Comparison of ENCODE assay signal across 12 mouse cellular contexts in the genomic region with DNA sequence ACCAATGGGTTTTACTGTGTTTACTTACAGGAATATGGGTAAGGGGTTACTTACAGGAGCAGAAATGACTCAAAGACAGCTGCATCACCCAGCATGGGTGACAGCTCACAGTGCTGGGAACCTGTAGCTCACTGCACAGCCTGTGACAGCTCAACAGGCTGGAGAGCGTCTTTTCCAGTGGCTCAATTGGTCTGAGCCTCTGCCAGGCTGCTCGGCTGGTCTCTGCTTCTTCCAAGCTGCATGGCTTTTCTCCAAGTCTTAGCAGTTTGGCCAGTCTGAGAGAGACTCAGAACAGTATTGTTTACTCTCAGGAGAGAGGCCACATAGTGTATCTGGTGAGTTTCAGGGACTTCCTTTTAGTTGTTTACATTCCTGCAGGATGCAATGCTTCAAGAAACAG.
DNase-seq lines count a peak whose midpoint lies in the region; ATAC-seq lines count a peak whose summit lies in the region.
"Had no signal": no experiment of that assay in that cellular context is flagged by ENCODE, and none has a peak within 500 bp of the region (broad histone marks: within the 10 kb centered on the region; RNA-seq: fewer than 3 reads in every experiment).

No protein-coding gene starts in this region.

- no peak overlapping the region for H3K4me2 ChIP-seq in heart, embryonic 12.5 days
- H3K4me2 ChIP-seq: liver, embryonic 12.5 days had no signal

- H3K27ac ChIP-seq in heart, embryonic 12.5 days (ENCODE audit: poor library complexity, severe bottlenecking), result no peak overlapping the region
- no peak overlapping the region for H3K27ac ChIP-seq in heart, embryonic 10.5 days
- H3K27ac ChIP-seq: liver, embryonic 12.5 days had no signal

- no peaks in the 10 kb centered on the region for H3K27me3 ChIP-seq in heart, embryonic 12.5 days (replicated peaks)
- no peaks in the 10 kb centered on the region for H3K27me3 ChIP-seq in heart, embryonic 10.5 days (ENCODE audit: insufficient read depth, poor library complexity, severe bottlenecking)
- H3K27me3 ChIP-seq: liver, embryonic 12.5 days had no signal

- H3K9ac ChIP-seq in heart, embryonic 12.5 days, result no peak overlapping the region
- H3K9ac ChIP-seq: liver, embryonic 12.5 days had no signal

- no peak overlapping the region for H3K4me3 ChIP-seq in heart, embryonic 12.5 days
- H3K4me3 ChIP-seq in heart, embryonic 10.5 days, result no peak overlapping the region
- H3K4me3 ChIP-seq: liver, embryonic 12.5 days had no signal

- H3K9me3 ChIP-seq in heart, embryonic 12.5 days (replicated peaks), result no peaks in the 10 kb centered on the region
- no peaks in the 10 kb centered on the region for H3K9me3 ChIP-seq in heart, embryonic 10.5 days
- H3K9me3 ChIP-seq: G1E; liver, embryonic 12.5 days had no signal

- WGBS in heart, embryonic 12.5 days, result 26% methylated on average over 2 of the region's 2 CpGs
- WGBS in heart, embryonic 10.5 days, result 47% methylated on average over 2 of the region's 2 CpGs

- DNase-seq in cerebellum, postnatal 14 days, result peak; percentile 32 to 36
- DNase-seq in cerebellum, postnatal 36 days, result no peak
- no peak for DNase-seq in heart, embryonic 10.5 days (ENCODE audit: low spot score)
- peak; percentile 48 to 53 for DNase-seq in right cerebral cortex, postnatal 10 days (ENCODE audit: low spot score in 2 of 2)
- DNase-seq in right cerebral cortex, adult 2 months (ENCODE audit: low spot score in 2 of 2), result no peak
- no peak for DNase-seq in retina, postnatal 1 day
- DNase-seq in urinary bladder, postnatal 25 days (ENCODE audit: low spot score), result no peak
- DNase-seq: kidney, postnatal 4 days had no signal

- peaks cover 19% of the 10 kb centered on the region for H3K4me1 ChIP-seq in heart, embryonic 12.5 days (replicated peaks)
- H3K4me1 ChIP-seq in heart, embryonic 10.5 days, result peaks cover 6% of the 10 kb centered on the region
- H3K4me1 ChIP-seq: liver, embryonic 12.5 days had no signal

- peaks cover 19% of the 10 kb centered on the region for H3K36me3 ChIP-seq in heart, embryonic 12.5 days
- peaks cover 6% of the 10 kb centered on the region; the same call in 1 of the 2 replicates for H3K36me3 ChIP-seq in heart, embryonic 10.5 days
- H3K36me3 ChIP-seq: G1E; liver, embryonic 12.5 days had no signal

- peak; percentile 18; the same call in 1 of the 2 replicates for ATAC-seq in heart, embryonic 12.5 days (ENCODE audit: insufficient number of reproducible peaks, low FRiP score)
- ATAC-seq: intestine, embryonic 16.5 days; liver, embryonic 12.5 days had no signal

Comparison
In these comparisons a context has a peak if more than half of its experiments do, and no peak if none do; other contexts are left out.
1. DNase-seq: peak in cerebellum, postnatal 14 days (2 of 2) and right cerebral cortex, postnatal 10 days (2 of 2); none in cerebellum, postnatal 36 days (0 of 2), heart, embryonic 10.5 days (single experiment), right cerebral cortex, adult 2 months (0 of 2), retina, postnatal 1 day (single experiment) and urinary bladder, postnatal 25 days (single experiment).